Mouse (Mus musculus): ENCODE data around the gene Serpina3m. TPM values are rescaled to one million over a fixed set of nuclear protein-coding genes. Genes with fewer than 3 reads are reported as not detected.
"Not testable (repeated sequence)": the region's sequence is repeated elsewhere in the genome, so short reads cannot be mapped to it uniquely, and the experiment has no call there.

Gene Serpina3m
- polyA plus RNA-seq (2014; fragmentation: Nextera tagmentation; extraction: Ambion mirVana): not detected in 2 replicates

DNA sequence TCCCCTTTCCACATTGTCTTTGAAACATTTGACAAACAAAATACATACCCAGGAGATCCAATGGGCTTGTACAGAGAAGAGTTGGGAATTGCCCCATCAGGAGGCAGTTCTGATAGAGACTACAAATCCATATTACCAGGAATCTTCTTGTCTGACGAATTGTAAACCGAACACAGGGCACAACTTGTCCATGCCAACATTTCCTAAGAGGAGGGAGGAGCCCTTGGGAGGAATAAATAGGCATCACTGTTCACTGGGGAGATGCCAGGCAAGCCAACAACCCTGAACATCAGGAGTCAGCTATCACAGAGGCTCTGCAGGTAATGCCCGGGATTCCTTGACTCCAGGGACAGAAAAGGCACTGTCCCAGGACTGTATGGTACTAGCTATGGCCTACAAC, at the start of gene Serpina3m, which contains the start of gene Serpina3k:
Gene Serpina3m (plus strand): TSS at position 261 of the 400 bp plus-strand sequence.
Gene Serpina3k (plus strand): TSS at position 261 of the 400 bp plus-strand sequence.
- not testable (repeated sequence) for H3K36me3 ChIP-seq (ENCODE audit: control insufficient read depth, insufficient read depth, low read length); H3K9me3 ChIP-seq (ENCODE audit: control insufficient read depth, low read length); H3K27ac ChIP-seq (replicated peaks; ENCODE audit: low read depth, low read length); DNase-seq (ENCODE audit: low spot score); ATAC-seq (ENCODE audit: low read depth); H3K4me1 ChIP-seq (ENCODE audit: control insufficient read depth, insufficient read depth, low read length); H3K9ac ChIP-seq (ENCODE audit: low read depth, low read length); H3K4me2 ChIP-seq (ENCODE audit: low read depth, low read length); H3K4me3 ChIP-seq (ENCODE audit: low read depth, low read length); H3K27me3 ChIP-seq (replicated peaks; ENCODE audit: control insufficient read depth, insufficient read depth, low read length)
- WGBS: 77% methylated on average over 3 of the region's 3 CpGs

DNA sequence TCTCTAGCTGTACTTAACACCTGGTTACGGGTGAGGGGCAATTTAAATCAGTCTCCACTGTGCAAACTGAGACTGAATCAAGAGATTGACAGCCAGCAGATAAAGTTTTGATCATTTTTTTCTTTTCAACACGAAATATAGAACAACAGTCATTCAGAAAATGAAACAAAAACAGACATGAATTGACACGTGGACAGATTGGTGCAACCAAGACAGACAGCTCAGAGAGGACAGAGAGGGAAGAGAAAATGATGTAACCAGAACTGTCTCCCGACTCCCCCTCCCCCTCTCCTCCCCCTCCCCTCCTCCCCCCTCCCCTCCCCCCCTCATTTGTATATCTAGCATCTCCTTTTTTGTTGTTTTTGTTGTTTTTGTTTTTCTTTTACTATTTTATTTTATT, 48.4 kb upstream of the Serpina3m start:
- Histone ChIP-seq H3K4me3 (ENCODE audit: low read depth, low read length) (no peak overlapping the region), H3K9ac (ENCODE audit: low read depth, low read length) (no peak overlapping the region), H3K4me1 (ENCODE audit: control insufficient read depth, insufficient read depth, low read length) (no peaks in the 10 kb centered on the region), H3K27ac (replicated peaks; ENCODE audit: low read depth, low read length) (no peak overlapping the region), H3K36me3 (ENCODE audit: control insufficient read depth, insufficient read depth, low read length) (no peaks in the 10 kb centered on the region), H3K9me3 (ENCODE audit: control insufficient read depth, low read length) (no peaks in the 10 kb centered on the region), H3K4me2 (ENCODE audit: low read depth, low read length) (no peak overlapping the region), H3K27me3 (replicated peaks; ENCODE audit: control insufficient read depth, insufficient read depth, low read length) (no peaks in the 10 kb centered on the region)
- 41% methylated on average over 4 of the region's 4 CpGs for WGBS
- DNase-seq (ENCODE audit: low spot score): no peak
- ATAC-seq (ENCODE audit: low read depth): no peak

DNA sequence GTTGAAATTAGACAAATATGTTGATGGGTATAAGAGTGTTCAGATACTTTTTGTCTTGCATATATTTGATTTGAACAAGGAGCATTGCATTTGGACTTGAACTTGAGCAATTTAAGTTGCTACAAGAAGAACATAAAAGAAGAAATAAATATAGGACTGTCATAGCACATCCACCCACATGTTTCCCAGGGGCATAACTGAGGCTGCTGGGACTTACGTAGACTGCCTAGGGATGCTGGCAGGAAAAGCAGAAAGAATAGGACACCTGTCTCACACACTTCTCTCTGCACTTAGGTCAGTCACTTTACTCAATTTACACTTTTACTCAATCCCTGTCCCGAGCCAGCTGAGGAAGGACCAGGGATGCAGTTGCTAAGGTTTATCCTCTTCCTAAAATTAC, 44.3 kb upstream of the Serpina3m start:
- Histone ChIP-seq H3K4me2 (ENCODE audit: low read depth, low read length) (no peak overlapping the region), H3K27me3 (replicated peaks; ENCODE audit: control insufficient read depth, insufficient read depth, low read length) (no peaks in the 10 kb centered on the region), H3K4me3 (ENCODE audit: low read depth, low read length) (no peak overlapping the region), H3K4me1 (ENCODE audit: control insufficient read depth, insufficient read depth, low read length) (no peaks in the 10 kb centered on the region), H3K27ac (replicated peaks; ENCODE audit: low read depth, low read length) (no peak overlapping the region), H3K36me3 (ENCODE audit: control insufficient read depth, insufficient read depth, low read length) (no peaks in the 10 kb centered on the region), H3K9me3 (ENCODE audit: control insufficient read depth, low read length) (no peaks in the 10 kb centered on the region), H3K9ac (ENCODE audit: low read depth, low read length) (no peak overlapping the region)
- no peak for ATAC-seq (ENCODE audit: low read depth)
- no peak for DNase-seq (ENCODE audit: low spot score)
- 78% methylated on average over 2 of the region's 2 CpGs for WGBS

DNA sequence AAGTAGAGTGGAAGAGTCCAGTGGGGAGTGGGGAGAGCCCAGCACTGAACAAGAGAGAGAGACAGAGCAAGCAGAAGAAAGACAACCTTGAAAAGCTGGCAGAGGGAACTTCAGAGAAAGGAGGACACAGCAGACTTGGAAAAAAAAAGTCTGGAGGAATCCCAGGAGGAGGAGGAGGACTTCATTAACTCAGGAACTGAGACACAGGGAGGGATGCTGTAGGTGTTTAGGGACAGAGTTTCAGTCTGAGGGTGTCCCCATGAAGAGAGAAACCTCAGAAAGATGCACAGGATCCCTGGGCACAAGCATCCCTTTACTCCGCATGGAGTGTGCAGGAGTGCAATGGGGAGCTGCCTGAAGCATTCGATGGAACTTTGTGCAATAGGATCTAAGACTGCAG, 40.2 kb upstream of the Serpina3m start:
- Histone ChIP-seq H3K4me3 (ENCODE audit: low read depth, low read length) (no peak overlapping the region), H3K9ac (ENCODE audit: low read depth, low read length) (no peak overlapping the region), H3K9me3 (ENCODE audit: control insufficient read depth, low read length) (no peaks in the 10 kb centered on the region), H3K36me3 (ENCODE audit: control insufficient read depth, insufficient read depth, low read length) (no peaks in the 10 kb centered on the region), H3K27ac (replicated peaks; ENCODE audit: low read depth, low read length) (no peak overlapping the region), H3K27me3 (replicated peaks; ENCODE audit: control insufficient read depth, insufficient read depth, low read length) (no peaks in the 10 kb centered on the region), H3K4me1 (ENCODE audit: control insufficient read depth, insufficient read depth, low read length) (no peaks in the 10 kb centered on the region), H3K4me2 (ENCODE audit: low read depth, low read length) (no peak overlapping the region)
- DNase-seq (ENCODE audit: low spot score) (no peak), ATAC-seq (ENCODE audit: low read depth) (no peak)
- 85% methylated on average over 2 of the region's 2 CpGs for WGBS

DNA sequence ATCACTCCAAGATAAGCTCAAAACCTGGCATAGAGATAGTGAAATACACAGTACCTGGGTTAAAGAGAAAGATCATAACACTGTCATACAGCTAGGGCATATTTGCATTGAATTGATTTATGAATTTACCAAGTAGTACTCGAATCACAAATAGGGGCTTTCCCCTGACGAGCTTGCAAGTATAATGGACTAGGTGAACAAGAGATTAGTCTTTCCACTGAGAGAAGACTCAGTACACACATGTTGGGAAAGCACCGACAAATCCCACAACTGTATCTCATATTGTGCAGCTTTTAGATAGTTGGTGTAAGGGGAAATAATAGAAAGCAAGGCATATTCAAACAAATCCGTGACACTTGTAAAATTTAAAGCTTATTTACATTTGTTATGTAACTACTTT, 32.3 kb upstream of the Serpina3m start:
- H3K36me3 ChIP-seq (ENCODE audit: control insufficient read depth, insufficient read depth, low read length): no peaks in the 10 kb centered on the region
- H3K27me3 ChIP-seq (replicated peaks; ENCODE audit: control insufficient read depth, insufficient read depth, low read length): no peaks in the 10 kb centered on the region
- ATAC-seq (ENCODE audit: low read depth): no peak
- 0 out of 2 replicates have a peak, but pooled peaks cover 4% of the 10 kb centered on the region for H3K9me3 ChIP-seq (ENCODE audit: control insufficient read depth, low read length)
- H3K4me3 ChIP-seq (ENCODE audit: low read depth, low read length): no peak overlapping the region
- no peak overlapping the region for H3K4me2 ChIP-seq (ENCODE audit: low read depth, low read length)
- DNase-seq (ENCODE audit: low spot score): no peak
- WGBS: 82% methylated on average over 4 of the region's 4 CpGs
- H3K4me1 ChIP-seq (ENCODE audit: control insufficient read depth, insufficient read depth, low read length): no peaks in the 10 kb centered on the region
- no peak overlapping the region for H3K27ac ChIP-seq (replicated peaks; ENCODE audit: low read depth, low read length)
- no peak overlapping the region for H3K9ac ChIP-seq (ENCODE audit: low read depth, low read length)

DNA sequence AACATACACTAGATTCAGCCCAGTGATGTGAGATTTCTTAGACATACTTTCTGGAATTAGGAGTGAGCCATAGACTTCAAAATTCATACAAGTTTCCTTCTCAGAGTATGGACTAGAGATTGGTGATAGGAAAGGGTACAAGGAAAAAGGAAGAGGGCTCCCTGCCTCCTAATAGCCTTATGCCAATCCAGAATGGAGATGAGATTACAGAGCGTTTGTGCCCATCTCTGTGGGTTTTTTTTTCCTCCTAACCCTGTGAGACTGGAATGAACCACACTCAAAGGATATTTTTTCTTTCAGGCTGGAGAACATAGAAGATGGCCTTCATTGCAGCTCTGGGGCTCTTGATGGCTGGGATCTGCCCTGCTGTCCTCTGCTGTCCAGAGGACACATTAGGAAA, 24.0 kb upstream of the Serpina3m start, which contains the start of gene Serpina3j:
Gene Serpina3j (plus strand): TSS at position 301 of the 400 bp plus-strand sequence.
- Histone ChIP-seq H3K9ac (ENCODE audit: low read depth, low read length) (no peak within 1 kb of the TSS), H3K4me1 (ENCODE audit: control insufficient read depth, insufficient read depth, low read length) (no peaks in the 10 kb centered on the region), H3K27me3 (replicated peaks; ENCODE audit: control insufficient read depth, insufficient read depth, low read length) (no peaks in the 10 kb centered on the region), H3K36me3 (ENCODE audit: control insufficient read depth, insufficient read depth, low read length) (no peaks in the 10 kb centered on the region), H3K4me2 (ENCODE audit: low read depth, low read length) (no peak within 1 kb of the TSS), H3K27ac (replicated peaks; ENCODE audit: low read depth, low read length) (no peak within 1 kb of the TSS), H3K4me3 (ENCODE audit: low read depth, low read length) (no peak within 1 kb of the TSS), H3K9me3 (ENCODE audit: control insufficient read depth, low read length) (0 out of 2 replicates have a peak, but pooled peaks cover 4% of the 10 kb centered on the region)
- ATAC-seq (ENCODE audit: low read depth): no peak
- 88% methylated on average over 1 of the region's 1 CpGs for WGBS
- DNase-seq (ENCODE audit: low spot score): no peak

DNA sequence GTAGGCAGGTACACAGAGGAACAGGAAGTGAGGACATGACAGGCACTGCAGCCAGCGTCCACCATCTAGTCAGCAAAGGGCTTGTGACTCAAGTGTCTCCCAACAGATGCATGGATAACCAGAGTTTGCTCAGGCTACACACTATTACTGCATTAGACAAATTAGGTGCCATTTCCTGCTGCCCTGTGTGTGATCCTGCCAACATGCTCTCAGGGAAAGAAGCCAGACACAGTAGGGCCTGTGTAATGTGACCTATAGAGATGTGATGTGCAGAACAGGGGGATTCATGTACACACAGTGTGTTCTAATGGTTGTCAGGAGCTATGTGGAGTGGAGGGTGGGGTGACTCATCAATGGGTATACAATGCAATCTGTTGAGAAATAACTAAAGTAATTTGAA, 15.8 kb upstream of the Serpina3m start:
- ATAC-seq (ENCODE audit: low read depth) (no peak), DNase-seq (ENCODE audit: low spot score) (no peak)
- no peaks in the 10 kb centered on the region for H3K36me3 ChIP-seq (ENCODE audit: control insufficient read depth, insufficient read depth, low read length)
- 62% methylated on average over 1 of the region's 1 CpGs for WGBS
- no peak overlapping the region for H3K9ac ChIP-seq (ENCODE audit: low read depth, low read length)
- no peak overlapping the region for H3K27ac ChIP-seq (replicated peaks; ENCODE audit: low read depth, low read length)
- H3K27me3 ChIP-seq (replicated peaks; ENCODE audit: control insufficient read depth, insufficient read depth, low read length): no peaks in the 10 kb centered on the region
- H3K9me3 ChIP-seq (ENCODE audit: control insufficient read depth, low read length): no peaks in the 10 kb centered on the region
- no peak overlapping the region for H3K4me3 ChIP-seq (ENCODE audit: low read depth, low read length)
- no peak overlapping the region for H3K4me2 ChIP-seq (ENCODE audit: low read depth, low read length)
- H3K4me1 ChIP-seq (ENCODE audit: control insufficient read depth, insufficient read depth, low read length): no peaks in the 10 kb centered on the region

DNA sequence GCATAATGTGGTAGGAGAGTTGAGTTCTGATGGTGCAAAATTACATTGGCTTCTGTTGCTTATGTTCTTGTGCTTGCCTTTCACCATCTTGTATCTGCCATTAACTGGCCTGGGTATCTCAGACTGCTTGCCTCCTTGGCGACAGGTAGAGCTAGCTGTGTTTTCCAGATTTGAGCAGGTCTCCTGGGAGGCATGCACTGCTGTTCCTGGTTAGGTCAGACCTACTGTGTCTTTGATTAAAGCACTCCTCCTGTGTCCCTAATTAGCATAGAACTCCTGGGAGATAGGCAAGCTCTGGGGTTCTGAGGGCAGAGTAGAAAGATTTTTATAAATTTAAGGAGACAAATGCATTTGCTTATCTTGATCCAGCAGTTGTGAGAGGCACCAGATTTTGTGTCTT, 6.6 kb upstream of the Serpina3m start:
- no peak overlapping the region for H3K9ac ChIP-seq (ENCODE audit: low read depth, low read length)
- no peak overlapping the region for H3K4me2 ChIP-seq (ENCODE audit: low read depth, low read length)
- H3K4me3 ChIP-seq (ENCODE audit: low read depth, low read length): no peak overlapping the region
- H3K27ac ChIP-seq (replicated peaks; ENCODE audit: low read depth, low read length): no peak overlapping the region
- DNase-seq (ENCODE audit: low spot score) (no peak), ATAC-seq (ENCODE audit: low read depth) (no peak)
- no peaks in the 10 kb centered on the region for H3K36me3 ChIP-seq (ENCODE audit: control insufficient read depth, insufficient read depth, low read length)
- H3K9me3 ChIP-seq (ENCODE audit: control insufficient read depth, low read length): no peaks in the 10 kb centered on the region
- no peaks in the 10 kb centered on the region for H3K27me3 ChIP-seq (replicated peaks; ENCODE audit: control insufficient read depth, insufficient read depth, low read length)
- H3K4me1 ChIP-seq (ENCODE audit: control insufficient read depth, insufficient read depth, low read length): no peaks in the 10 kb centered on the region
- WGBS: 39% methylated on average over 1 of the region's 1 CpGs

DNA sequence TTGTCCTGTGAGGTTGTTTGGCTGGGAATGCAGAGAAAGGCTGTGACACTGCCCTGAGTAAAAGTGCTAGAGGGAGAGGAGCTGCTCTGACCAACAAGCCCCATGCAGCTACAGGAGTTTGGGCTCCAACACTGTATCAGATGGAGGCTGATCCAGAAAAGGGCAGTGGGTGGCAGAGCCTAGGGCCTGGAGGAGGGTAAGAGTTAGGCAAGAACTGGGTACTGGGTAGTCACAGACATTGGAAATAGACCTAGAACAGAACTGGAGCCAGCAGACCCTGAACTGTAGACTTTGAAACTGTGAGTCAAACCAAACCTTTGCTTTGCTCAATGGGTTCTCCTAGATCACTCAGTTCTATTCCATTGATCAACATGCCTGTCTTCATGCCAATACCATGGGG, 1.4 kb upstream of the Serpina3m start:
- not testable (repeated sequence) for H3K9ac ChIP-seq (ENCODE audit: low read depth, low read length); H3K4me2 ChIP-seq (ENCODE audit: low read depth, low read length); DNase-seq (ENCODE audit: low spot score); H3K36me3 ChIP-seq (ENCODE audit: control insufficient read depth, insufficient read depth, low read length); H3K4me3 ChIP-seq (ENCODE audit: low read depth, low read length); ATAC-seq (ENCODE audit: low read depth); H3K4me1 ChIP-seq (ENCODE audit: control insufficient read depth, insufficient read depth, low read length); H3K9me3 ChIP-seq (ENCODE audit: control insufficient read depth, low read length); H3K27ac ChIP-seq (replicated peaks; ENCODE audit: low read depth, low read length); H3K27me3 ChIP-seq (replicated peaks; ENCODE audit: control insufficient read depth, insufficient read depth, low read length)

Measured in embryonic facial prominence, embryonic 14.5 days (tissue).